Mouse (Mus musculus): ENCODE measurements around the gene Por.

The Por gene

GRCm38 (mm10) chr5:135725991-135726390 is 56.2 kb downstream of the Por start:
- in situ Hi-C loops (cut with MboI, MseI): no loop called here

DNA sequence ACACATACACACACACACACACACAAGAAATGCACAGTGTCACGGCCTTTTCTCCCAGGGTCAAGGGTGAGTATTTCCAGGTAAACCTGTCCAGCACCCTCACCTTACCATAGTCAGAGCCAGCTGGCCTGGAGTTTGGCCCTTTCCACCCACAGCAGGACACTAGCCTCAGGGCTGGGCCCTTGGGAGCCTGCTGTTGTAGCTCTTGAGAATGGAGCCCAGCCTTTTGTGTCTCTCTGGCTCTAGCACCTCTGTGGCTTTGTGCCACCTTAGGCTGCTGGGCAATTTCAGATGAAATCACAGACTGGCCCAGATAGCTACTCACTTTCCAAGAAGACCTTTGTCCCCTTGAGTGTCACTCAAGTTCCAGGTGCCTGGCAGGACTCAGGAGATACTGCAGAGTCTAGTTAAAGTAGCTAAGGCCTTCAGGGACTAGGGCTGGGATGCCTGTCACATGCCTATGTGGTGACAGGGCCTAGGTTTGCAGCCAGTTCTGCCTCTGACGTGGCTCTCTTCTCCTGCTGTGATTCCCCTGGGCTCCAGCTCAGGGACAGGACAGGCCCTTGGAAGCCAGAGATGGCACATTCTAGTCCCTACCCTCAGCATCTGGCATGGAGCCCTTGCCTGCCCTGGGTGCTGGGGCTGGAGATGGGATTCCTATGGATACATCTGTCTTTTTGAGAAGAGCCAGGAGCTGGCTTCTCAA is 57.0 kb downstream of the Por start:
- in situ Hi-C loops (cut with MboI, MseI): no loop called here

DNA sequence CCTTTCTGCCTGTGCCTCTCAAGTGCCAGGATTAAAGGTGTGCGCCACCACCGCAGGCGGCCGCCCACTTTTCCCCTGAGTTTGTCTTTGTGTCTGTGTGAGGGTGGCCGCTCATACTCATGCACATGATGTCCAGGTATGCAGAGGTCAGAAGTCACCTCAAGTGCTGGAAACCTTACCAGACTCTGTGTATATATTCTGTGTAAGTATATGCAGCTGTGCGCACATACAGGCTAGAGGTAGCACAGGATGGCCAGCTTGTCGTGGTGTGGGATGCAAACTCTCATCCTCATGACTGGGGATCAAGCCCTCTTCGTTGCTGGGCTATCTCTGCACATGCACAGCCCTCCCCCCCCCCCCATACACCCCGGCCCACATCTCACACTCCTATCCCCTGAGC is 58.0 kb downstream of the Por start:
- in situ Hi-C loops (cut with MboI, MseI): no loop called here

- in situ Hi-C loops (cut with MboI, MseI): no loop called here
Measured at GRCm38 (mm10) chr5:135728361-135728760, 58.5 kb downstream of the Por start.

DNA sequence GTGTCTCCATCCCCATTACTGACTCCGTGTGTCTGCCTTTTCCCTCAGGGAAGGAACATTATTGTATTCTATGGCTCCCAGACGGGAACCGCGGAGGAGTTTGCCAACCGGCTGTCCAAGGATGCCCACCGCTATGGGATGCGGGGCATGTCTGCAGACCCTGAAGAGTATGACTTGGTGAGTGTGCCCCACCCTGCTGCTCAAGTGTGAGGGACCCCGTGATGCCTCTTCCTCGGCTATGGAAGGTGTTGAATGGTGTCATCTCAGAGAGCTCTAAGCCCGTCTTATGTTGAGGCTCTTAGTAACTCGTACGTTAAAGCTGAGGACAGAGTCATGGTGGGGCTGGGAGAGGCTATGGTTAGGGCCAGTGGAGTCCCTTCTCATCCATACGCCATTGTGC is 59.5 kb downstream of the Por start:
- in situ Hi-C loops (cut with MboI, MseI): no loop called here

DNA sequence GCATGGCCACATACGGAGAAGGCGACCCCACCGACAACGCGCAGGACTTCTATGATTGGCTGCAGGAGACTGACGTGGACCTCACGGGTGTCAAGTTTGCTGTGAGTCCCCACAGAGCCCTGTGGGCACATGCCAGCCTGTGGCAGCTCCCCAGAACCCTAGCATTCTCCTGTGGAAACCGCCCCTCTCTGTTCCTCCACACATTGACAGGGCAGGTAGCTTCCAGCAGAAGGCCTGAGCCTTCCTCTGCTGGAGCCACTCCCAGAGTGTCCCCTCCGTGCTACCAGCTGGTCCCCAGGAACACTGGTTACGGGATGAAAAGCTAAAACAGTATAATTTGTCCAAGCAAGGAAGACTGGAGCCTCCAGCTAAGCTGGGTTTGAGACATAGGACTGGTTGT is 60.4 kb downstream of the Por start:
- in situ Hi-C loops (cut with MboI, MseI): no loop called here

DNA sequence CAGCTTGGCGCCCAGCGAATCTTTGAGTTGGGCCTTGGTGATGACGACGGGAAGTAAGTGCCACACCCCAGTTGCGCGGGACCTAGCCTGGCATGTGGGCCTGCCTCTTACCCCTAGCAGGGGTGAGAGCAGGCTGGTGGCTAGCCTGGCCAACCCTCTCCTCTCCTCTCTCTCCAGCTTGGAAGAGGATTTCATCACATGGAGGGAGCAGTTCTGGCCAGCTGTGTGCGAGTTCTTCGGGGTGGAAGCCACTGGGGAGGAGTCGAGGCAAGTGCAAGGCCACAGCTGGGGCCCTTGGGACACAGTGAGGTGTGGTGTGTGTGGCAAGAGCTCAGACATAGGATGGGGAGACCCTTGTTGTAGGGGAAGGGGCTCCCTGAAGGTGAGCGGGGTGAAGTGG is 61.1 kb downstream of the Por start:
- in situ Hi-C loops (cut with MboI, MseI): no loop called here

DNA sequence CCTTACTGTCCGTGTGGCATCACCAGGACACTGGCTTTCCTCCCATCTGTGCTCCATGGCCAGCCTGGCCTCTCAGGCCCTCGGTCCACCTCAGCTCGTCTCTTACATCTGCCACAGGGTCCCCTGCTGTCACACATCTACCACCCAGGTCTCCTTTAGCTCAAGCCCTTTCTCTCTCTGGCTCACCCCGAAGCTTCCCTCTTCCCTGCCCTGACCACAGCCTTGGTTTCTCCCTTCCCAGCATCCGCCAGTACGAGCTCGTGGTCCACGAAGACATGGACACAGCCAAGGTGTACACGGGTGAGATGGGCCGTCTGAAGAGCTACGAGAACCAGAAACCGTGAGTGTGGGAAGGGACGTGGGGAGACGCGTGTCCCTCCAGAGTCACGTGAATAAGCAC is 61.5 kb downstream of the Por start:
- in situ Hi-C loops (cut with MboI, MseI): no loop called here

- in situ Hi-C loops (cut with MboI, MseI): no loop called here
Measured at GRCm38 (mm10) chr5:135733071-135733470, 63.2 kb downstream of the Por start.

- in situ Hi-C loops (cut with MboI, MseI): no loop called here
Measured at GRCm38 (mm10) chr5:135734057-135734680, 64.3 kb downstream of the Por start.

- in situ Hi-C loops (cut with MboI, MseI): no loop called here
Measured at GRCm38 (mm10) chr5:135735741-135736140, 65.9 kb downstream of the Por start.

DNA sequence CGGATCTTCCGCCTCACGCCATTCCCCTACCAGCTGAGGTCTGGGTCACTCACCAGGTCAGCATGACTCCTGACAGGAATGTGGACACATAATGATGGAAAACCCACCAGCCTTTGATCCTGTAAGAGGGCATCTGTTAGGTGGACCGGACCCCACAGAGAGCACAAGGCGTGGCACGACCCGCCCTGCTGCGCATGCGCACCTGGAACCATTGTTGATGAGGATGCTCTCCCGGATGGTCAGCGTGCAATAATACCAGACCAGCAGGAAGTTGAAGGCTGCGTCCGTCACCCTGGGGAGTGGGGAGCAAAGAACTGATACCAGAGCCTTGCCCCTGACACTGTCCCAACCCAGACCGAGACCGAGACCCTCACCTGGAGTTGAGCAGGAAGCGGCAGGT is 66.7 kb downstream of the Por start:
- in situ Hi-C loops (cut with MboI, MseI): no loop called here

DNA sequence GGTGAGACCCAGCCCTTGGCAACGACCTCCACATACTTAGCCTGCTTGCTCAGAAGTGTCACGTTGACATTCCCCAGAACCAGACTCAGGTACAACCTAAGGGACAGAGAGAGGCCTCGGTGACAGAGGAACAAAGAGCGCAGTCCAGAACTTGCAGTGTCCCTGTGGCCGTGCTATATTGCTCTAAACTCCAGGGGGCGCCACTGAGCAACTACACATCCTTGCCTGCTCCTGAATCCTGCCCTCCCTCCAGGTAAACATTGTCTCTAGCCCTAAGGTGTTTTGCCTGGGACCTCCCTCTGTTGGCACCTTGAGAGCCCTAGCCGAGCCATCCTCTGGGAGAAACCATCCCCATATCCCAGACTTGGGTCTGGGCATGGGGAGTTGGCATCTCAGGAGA is 67.3 kb downstream of the Por start:
- in situ Hi-C loops (cut with MboI, MseI): no loop called here

- in situ Hi-C loops (cut with MboI, MseI): no loop called here
Measured at GRCm38 (mm10) chr5:135738266-135738665, 68.4 kb downstream of the Por start.

DNA sequence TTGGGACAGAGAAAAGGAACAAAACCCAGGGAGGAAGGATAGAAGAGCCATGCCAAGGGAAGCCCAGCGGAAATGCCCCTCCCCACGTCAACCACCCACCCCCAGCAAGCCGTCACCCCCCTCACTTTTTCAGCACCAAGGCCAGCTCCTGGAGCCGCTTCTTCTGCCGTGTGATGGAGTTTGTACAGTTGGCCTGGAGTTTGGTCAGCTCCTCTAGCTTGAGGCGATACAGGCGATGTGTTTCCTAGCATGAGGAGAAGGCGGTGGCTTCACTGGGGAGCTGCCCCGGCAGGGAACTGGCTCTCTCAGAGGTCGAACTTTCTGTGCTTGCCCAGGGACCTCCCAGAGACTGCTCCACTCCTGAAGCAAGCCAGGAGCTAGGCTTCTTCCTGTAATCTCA is 72.3 kb downstream of the Por start:
- in situ Hi-C loops (cut with MboI, MseI): loop anchor here (10.0 kb wide), 1 partner anchor 933 kb away; no protein-coding TSS in a partner anchor

DNA sequence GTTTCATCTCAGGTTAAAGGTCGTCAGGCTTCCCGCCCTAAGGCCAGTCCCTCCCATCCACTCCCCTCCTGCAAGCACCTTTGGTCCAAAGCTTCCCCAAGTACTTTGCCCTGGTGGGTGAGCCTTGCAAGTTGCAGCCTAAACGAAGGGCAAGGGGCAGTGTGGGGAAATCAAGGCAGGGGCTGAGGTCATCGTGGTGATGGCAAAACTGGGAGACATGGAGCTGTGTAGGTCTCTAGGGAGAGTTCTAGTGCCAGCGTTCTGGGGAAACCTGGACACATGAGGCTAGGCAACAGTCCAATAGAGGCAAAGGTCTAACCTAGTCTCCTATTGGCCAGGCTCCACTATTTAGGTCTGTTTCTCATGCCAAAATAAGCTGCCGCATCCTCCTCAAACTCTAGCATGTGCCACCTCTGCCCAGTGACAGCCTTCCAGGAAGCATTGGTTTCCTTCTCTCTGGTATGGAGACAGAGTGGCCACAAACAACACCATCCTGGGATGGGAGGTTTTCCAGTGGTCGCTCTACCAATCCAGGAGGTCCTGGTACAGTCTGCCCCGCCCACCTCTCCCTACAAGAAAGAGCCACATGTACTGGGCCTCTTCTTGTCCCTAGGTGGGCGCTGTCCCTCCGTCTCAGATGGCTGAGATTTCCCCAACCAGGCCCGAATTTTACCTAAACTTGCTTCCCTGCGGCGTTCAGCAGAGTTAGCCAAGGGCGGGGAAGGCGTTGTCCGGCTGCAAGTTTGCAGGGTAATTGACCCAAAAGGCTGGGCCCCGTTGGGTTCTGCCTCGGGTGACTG is 73.3 kb downstream of the Por start:
- in situ Hi-C loops (cut with MboI, MseI): loop anchor here (10.0 kb wide), 1 partner anchor 932 kb away; no protein-coding TSS in a partner anchor

DNA sequence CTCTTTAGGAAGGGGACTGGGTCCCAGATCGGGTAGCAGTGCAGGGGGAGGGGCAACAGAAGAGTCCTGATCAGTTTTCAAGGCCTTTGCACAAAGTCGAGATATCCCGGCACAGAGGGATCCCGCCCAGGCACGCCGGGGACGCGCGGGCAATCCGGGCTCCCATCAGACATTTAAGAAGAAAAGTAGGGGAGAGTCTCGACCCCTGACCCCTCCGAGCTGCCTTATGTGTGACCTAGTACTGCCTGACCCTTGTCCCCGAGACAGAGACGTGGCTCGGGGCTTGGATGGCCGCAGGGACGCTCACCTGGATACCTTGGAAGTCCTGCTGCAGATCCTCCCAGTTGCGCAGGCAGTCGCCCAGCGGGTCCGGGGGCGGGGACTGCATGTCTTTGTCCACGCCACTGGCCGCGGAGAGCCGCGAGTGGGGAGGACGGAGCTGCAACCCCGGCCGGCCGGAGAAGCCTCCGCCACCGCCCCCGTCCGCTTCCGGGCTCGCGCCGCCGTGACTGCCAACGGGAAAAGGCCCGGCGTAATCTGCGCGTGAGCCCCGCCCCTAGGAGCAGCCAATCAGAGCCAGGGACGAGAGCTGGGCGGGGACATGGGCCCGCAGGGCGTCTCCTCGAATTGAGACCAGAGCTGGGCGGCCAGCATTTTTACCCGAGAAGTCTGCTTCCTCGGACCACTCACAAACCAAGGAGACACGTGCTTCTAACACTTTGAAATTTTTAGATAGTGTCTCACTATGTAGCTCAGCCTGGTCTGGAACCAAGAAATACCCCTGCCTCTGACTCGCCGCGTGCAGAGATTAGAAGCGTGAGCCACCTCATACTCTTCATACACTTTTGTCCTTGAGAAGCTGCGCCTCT is 74.1 kb downstream of the Por start, which contains the start of gene Tmem120a:
TSS of gene Tmem120a (minus strand) at position 708 of the 869 bp plus-strand sequence.
- in situ Hi-C loops (cut with MboI, MseI): loop anchor here (10.0 kb wide), 1 partner anchor 931 kb away; no protein-coding TSS in a partner anchor

- in situ Hi-C loops (cut with MboI, MseI): loop anchor here (10.0 kb wide), 1 partner anchor 930 kb away; no protein-coding TSS in a partner anchor
Measured at GRCm38 (mm10) chr5:135744742-135745141, 74.9 kb downstream of the Por start.

GRCm38 (mm10) chr5:135751041-135751440 is 81.2 kb downstream of the Por start:
- in situ Hi-C loops (cut with MboI, MseI): no loop called here

DNA sequence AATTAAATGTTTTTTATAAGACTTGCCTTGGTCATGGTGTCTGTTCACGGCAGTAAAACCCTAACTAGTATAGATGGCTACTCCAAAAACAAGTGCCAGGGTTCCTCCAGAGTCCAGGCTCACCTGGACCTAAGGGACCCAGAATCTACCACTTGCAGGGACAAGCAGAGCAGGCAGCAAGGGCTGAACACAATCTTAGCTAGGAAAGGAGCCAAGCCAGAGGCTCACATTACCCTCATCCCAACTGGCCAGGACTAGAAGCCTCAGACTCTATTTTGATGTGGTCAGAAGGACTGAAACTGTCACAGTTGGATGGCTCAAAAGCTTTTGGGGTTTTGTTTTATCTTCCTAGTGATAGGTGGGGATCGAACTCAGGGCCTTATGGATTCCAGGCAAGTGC is 81.8 kb downstream of the Por start:
- in situ Hi-C loops (cut with MboI, MseI): no loop called here

DNA sequence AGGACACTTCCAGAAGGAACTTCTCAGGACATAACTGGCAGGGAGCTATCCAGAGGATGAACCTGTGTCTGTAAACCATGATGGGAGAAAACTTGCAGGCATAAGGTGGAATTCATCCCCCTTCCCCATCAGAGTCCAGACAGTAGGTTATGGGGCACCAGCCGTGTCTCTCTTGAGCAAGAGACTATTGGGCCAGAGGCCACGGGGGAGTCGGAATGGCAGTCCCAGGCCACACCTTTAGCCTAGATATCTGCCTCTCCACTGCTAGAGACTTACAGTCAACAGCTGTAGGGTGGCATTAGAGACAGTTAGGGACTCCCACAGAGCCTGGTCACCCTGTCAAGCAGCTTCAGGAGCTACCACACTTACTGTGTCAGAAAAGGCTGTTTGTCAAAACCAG is 92.0 kb downstream of the Por start:
- in situ Hi-C loops (cut with MboI, MseI): loop anchor here (5.0 kb wide), 1 partner anchor 145 kb away; no protein-coding TSS in a partner anchor
